ENCODE assay signal across 9 mouse cellular contexts in genomic region chr17:83352456-83352855, GRCm38 (mm10). TPM values are rescaled to one million over a fixed set of nuclear protein-coding genes. Genes with fewer than 3 reads are reported as not detected.
DNase-seq lines count a peak whose midpoint lies in the region; ATAC-seq and TF ChIP-seq lines count a peak whose summit lies in the region.
"Had no signal": no experiment of that assay in that cellular context is flagged by ENCODE, and none has a peak within 500 bp of the region (broad histone marks: within the 10 kb centered on the region; RNA-seq: fewer than 3 reads in every experiment).

No protein-coding gene starts in this region.

- no peak overlapping the region for H3K27ac ChIP-seq in kidney, postnatal 0 days
- H3K27ac ChIP-seq in embryonic facial prominence, embryonic 11.5 days (replicated peaks; ENCODE audit: low read depth, low read length): 0 out of 2 replicates have a peak overlapping the region, but pooled peaks have one; percentile 23
- no peak overlapping the region for H3K27ac ChIP-seq in midbrain, embryonic 16.5 days (ENCODE audit: low read length)

- no peaks in the 10 kb centered on the region for H3K4me1 ChIP-seq in kidney, postnatal 0 days (replicated peaks; ENCODE audit: insufficient read depth, low read length)
- no peaks in the 10 kb centered on the region; the same call in 1 of the 2 replicates for H3K4me1 ChIP-seq in embryonic facial prominence, embryonic 11.5 days (ENCODE audit: control insufficient read depth, insufficient read depth, low read length)
- peaks cover 21% of the 10 kb centered on the region for H3K4me1 ChIP-seq in midbrain, embryonic 16.5 days (ENCODE audit: control insufficient read depth, insufficient read depth, low read length)

- TF ChIP-seq CTCF in kidney, postnatal 0 days (IDR thresholded peaks at IDR 0.05; ENCODE audit: low read depth): no peak

- no peaks in the 10 kb centered on the region for H3K36me3 ChIP-seq in kidney, postnatal 0 days (ENCODE audit: insufficient read depth, low read length)
- no peaks in the 10 kb centered on the region for H3K36me3 ChIP-seq in embryonic facial prominence, embryonic 11.5 days (replicated peaks; ENCODE audit: control insufficient read depth, insufficient read depth, low read depth, low read length)
- H3K36me3 ChIP-seq in midbrain, embryonic 16.5 days (ENCODE audit: control insufficient read depth, insufficient read depth, low read length): no peaks in the 10 kb centered on the region

- peak overlapping the region; percentile 91 for H3K4me3 ChIP-seq in kidney, postnatal 0 days (replicated peaks; ENCODE audit: low read depth, low read length)
- H3K4me3 ChIP-seq in embryonic facial prominence, embryonic 11.5 days (ENCODE audit: low read depth, low read length): peak overlapping the region; percentile 96
- peak overlapping the region; percentile 18 for H3K4me3 ChIP-seq in midbrain, embryonic 16.5 days (ENCODE audit: low read depth, low read length)

- no peaks in the 10 kb centered on the region for H3K9me3 ChIP-seq in kidney, postnatal 0 days (replicated peaks; ENCODE audit: low read length)
- no peaks in the 10 kb centered on the region for H3K9me3 ChIP-seq in embryonic facial prominence, embryonic 11.5 days (replicated peaks; ENCODE audit: control insufficient read depth, low read length)
- H3K9me3 ChIP-seq in midbrain, embryonic 16.5 days (replicated peaks; ENCODE audit: control insufficient read depth, low read length, poor library complexity, severe bottlenecking): no peaks in the 10 kb centered on the region

- no peak for DNase-seq in kidney, postnatal 0 days (ENCODE audit: low spot score)
- no peak for DNase-seq in kidney, adult 11 months
- peak; percentile 80 for DNase-seq in embryonic facial prominence, embryonic 11.5 days (ENCODE audit: low spot score)
- peak; percentile 71 for DNase-seq in hindlimb bud, embryonic 11.5 days (ENCODE audit: extremely low spot score, low read depth, low spot score)
- DNase-seq in kidney, postnatal 36 days: no peak
- DNase-seq in B cell, adult 2 months: no peak
- no peak for DNase-seq in thymus, postnatal 25 days
- DNase-seq: lung, postnatal 10 days had no signal

- WGBS in kidney, postnatal 0 days: 10% methylated on average over 2 of the region's 2 CpGs
- 2% methylated on average over 2 of the region's 2 CpGs for WGBS in embryonic facial prominence, embryonic 11.5 days
- WGBS in midbrain, embryonic 16.5 days: 7% methylated on average over 2 of the region's 2 CpGs

- no peaks in the 10 kb centered on the region for H3K27me3 ChIP-seq in kidney, postnatal 0 days (ENCODE audit: insufficient read depth, low read length)
- H3K27me3 ChIP-seq in embryonic facial prominence, embryonic 11.5 days (ENCODE audit: control insufficient read depth, insufficient read depth, low read length): no peaks in the 10 kb centered on the region
- H3K27me3 ChIP-seq in midbrain, embryonic 16.5 days (ENCODE audit: control insufficient read depth, insufficient read depth, low read depth, low read length): no peaks in the 10 kb centered on the region

- 0 out of 2 replicates have a peak overlapping the region, but pooled peaks have one; percentile 1 for H3K9ac ChIP-seq in kidney, postnatal 0 days (ENCODE audit: low read depth, low read length)
- H3K9ac ChIP-seq in embryonic facial prominence, embryonic 11.5 days (replicated peaks; ENCODE audit: low read length): no peak overlapping the region
- no peak overlapping the region for H3K9ac ChIP-seq in midbrain, embryonic 16.5 days (ENCODE audit: low read depth, low read length)

- peak overlapping the region; percentile 80 for H3K4me2 ChIP-seq in kidney, postnatal 0 days (ENCODE audit: low read length)
- peak overlapping the region; percentile 61; the same call in 1 of the 2 replicates for H3K4me2 ChIP-seq in embryonic facial prominence, embryonic 11.5 days (ENCODE audit: low read depth, low read length)
- H3K4me2 ChIP-seq in midbrain, embryonic 16.5 days (ENCODE audit: low read length): peak overlapping the region; percentile 82

- ATAC-seq in kidney, postnatal 0 days (replicated peaks; ENCODE audit: low FRiP score, low read depth): no peak
- no peak for ATAC-seq in embryonic facial prominence, embryonic 11.5 days (replicated peaks; ENCODE audit: insufficient number of reproducible peaks, low FRiP score, low TSS enrichment, low read depth)
- no peak for ATAC-seq in midbrain, embryonic 16.5 days

RNA-seq across cellular contexts. Expression of gene Eml4, which starts 1.7 kb away (rescaled TPM):
- 18.3 and 19.0 TPM in 2 replicates for polyA plus RNA-seq in kidney, postnatal 0 days (2015; fragmentation: Nextera tagmentation; extraction: Ambion mirVana)
- 65.6 and 65.7 TPM in 2 replicates for polyA plus RNA-seq in embryonic facial prominence, embryonic 11.5 days (2014; fragmentation: Nextera tagmentation; extraction: Ambion mirVana)
- 27.5 and 29.0 TPM in 2 replicates for polyA plus RNA-seq in midbrain, embryonic 16.5 days (2015; fragmentation: Nextera tagmentation; extraction: Ambion mirVana)

Comparison
In these comparisons a context has a peak if more than half of its experiments do, and no peak if none do; other contexts are left out.
1. DNase-seq: peak in embryonic facial prominence, embryonic 11.5 days (single experiment) and hindlimb bud, embryonic 11.5 days (single experiment); none in kidney, postnatal 0 days (single experiment), kidney, adult 11 months (single experiment), kidney, postnatal 36 days (0 of 2), B cell, adult 2 months (0 of 2) and thymus, postnatal 25 days (single experiment).
2. H3K4me3 ChIP-seq: peak in every context shown above with its lines; median percentile 96 in embryonic facial prominence, embryonic 11.5 days; 91 in kidney, postnatal 0 days; 18 in midbrain, embryonic 16.5 days.
3. Peak in every context shown above with its lines, with median percentiles within 50 percentile points of each other: H3K4me2 ChIP-seq.